Mouse (Mus musculus) limb, embryonic 14.5 days (tissue): Measurements from ENCODE around the gene Ghrhr. TPM values are rescaled to one million over a fixed set of nuclear protein-coding genes. Genes with fewer than 3 reads are reported as not detected.
A peak's percentile ranks its signal among the peaks of the same experiment; 100 is the strongest.

Experiments used
- ATAC-seq: fragments of 200-750 bp; cut with Nextera tagmentation; 2 replicates; pipeline ENCODE4 v1.8.0; 2017; ENCODE audit warnings: low read depth, moderate number of reproducible peaks, moderate TSS enrichment; ENCODE audit not compliant: low FRiP score
- DNase-seq: peaks from one replicate; pipeline ENCODE4 v3.0.0-alpha.2; 2015; ENCODE audit warnings: low spot score
- H3K27ac ChIP-seq: fragments of 300-500 bp; sonication (generic); replicated peaks from 2 replicates; pipeline ENCODE4 v1.5.1; 2014; ENCODE audit warnings: low read depth, mild to moderate bottlenecking, low read length, moderate library complexity, mixed read lengths
- H3K27me3 ChIP-seq: fragments of 300-500 bp; sonication (generic); 2 replicates; pipeline ENCODE4 v1.6.1; 2014; ENCODE audit warnings: low read length, mixed read lengths; ENCODE audit not compliant: control insufficient read depth, insufficient read depth
- H3K36me3 ChIP-seq: fragments of 300-500 bp; sonication (generic); 2 replicates; pipeline ENCODE4 v1.6.1; 2014; ENCODE audit warnings: mild to moderate bottlenecking, low read length, moderate library complexity, mixed read lengths; ENCODE audit not compliant: control insufficient read depth, insufficient read depth
- H3K4me1 ChIP-seq: fragments of 300-500 bp; sonication (generic); 2 replicates; pipeline ENCODE4 v1.6.1; 2014; ENCODE audit warnings: antibody characterized with exemption, low read length, mixed read lengths; ENCODE audit not compliant: control insufficient read depth, insufficient read depth
- H3K4me2 ChIP-seq: fragments of 300-500 bp; sonication (generic); replicated peaks from 2 replicates; pipeline ENCODE4 v1.6.1; 2014; ENCODE audit warnings: low read depth, mild to moderate bottlenecking, low read length, moderate library complexity; ENCODE audit not compliant: severe bottlenecking
- H3K4me3 ChIP-seq: fragments of 300-500 bp; sonication (generic); replicated peaks from 2 replicates; pipeline ENCODE4 v1.5.1; 2014; ENCODE audit warnings: low read length
- H3K9ac ChIP-seq: fragments of 300-500 bp; sonication (generic); 2 replicates; pipeline ENCODE4 v1.6.1; 2014; ENCODE audit warnings: mild to moderate bottlenecking, low read depth, low read length, moderate library complexity; ENCODE audit not compliant: severe bottlenecking
- H3K9me3 ChIP-seq: fragments of 300-500 bp; sonication (generic); 2 replicates; pipeline ENCODE4 v1.6.1; 2016; ENCODE audit warnings: low read length; ENCODE audit not compliant: control insufficient read depth
- POLR2A ChIP-seq: fragments of 200-500 bp; IDR thresholded peaks from 2 replicates; pipeline ENCODE4 v1.8.0; 2012; ENCODE audit warnings: inconsistent platforms, mild to moderate bottlenecking, moderate library complexity, borderline replicate concordance; ENCODE audit not compliant: insufficient read depth, insufficient read length; ENCODE audit errors: extremely low read depth
- WGBS: fragments of 180-500 bp; shearing (Covaris S2); extraction: QIAGEN DNeasy Blood & Tissue Kit; methylation state at CpG from one replicate; pipeline ENCODE4 v1.1.7; 2014; 5-methylcytosine and 5-hydroxymethylcytosine counted together
- polyA plus RNA-seq, 2 experiments: library from polyadenylated mRNA; depleted of rRNA in 1 of 2; stranded (reverse) in 1 of 2; unstranded in 1 of 2; fragments of >200 nt; fragmentation: Nextera tagmentation in 1 of 2; extraction: Ambion mirVana in 1 of 2; gene quantifications; 2 replicates each; pipeline versions ENCODE4 v1.2.1 to v1.2.3; 2012 to 2014

The Ghrhr gene
- polyA plus RNA-seq, 2 experiments: not detected

- H3K4me3 ChIP-seq: no peak overlapping the region
- no peaks in the 10 kb centered on the region for H3K9me3 ChIP-seq
- no peak overlapping the region for H3K4me2 ChIP-seq
- H3K4me1 ChIP-seq: no peaks in the 10 kb centered on the region
- no peak overlapping the region for H3K9ac ChIP-seq
- WGBS: 50% methylated on average over 1 of the region's 1 CpGs
- no peak for DNase-seq
- no peaks in the 10 kb centered on the region for H3K36me3 ChIP-seq
- no peak for TF ChIP-seq POLR2A
- H3K27ac ChIP-seq: no peak overlapping the region
- no peaks in the 10 kb centered on the region for H3K27me3 ChIP-seq
- ATAC-seq: no peak
Observed at GRCm38 (mm10) chr6:55420869-55421361, 44.8 kb downstream of the Ghrhr start.

- no peaks in the 10 kb centered on the region for H3K36me3 ChIP-seq
- no peak overlapping the region for H3K27ac ChIP-seq
- no peak overlapping the region for H3K4me2 ChIP-seq
- no peak for TF ChIP-seq POLR2A
- H3K4me3 ChIP-seq: no peak overlapping the region
- no peaks in the 10 kb centered on the region for H3K9me3 ChIP-seq
- H3K9ac ChIP-seq: no peak overlapping the region
- no peak for ATAC-seq
- no peak for DNase-seq
- no peaks in the 10 kb centered on the region for H3K27me3 ChIP-seq
- H3K4me1 ChIP-seq: no peaks in the 10 kb centered on the region
Observed at GRCm38 (mm10) chr6:55432121-55432520, 56.0 kb downstream of the Ghrhr start.

GRCm38 (mm10) chr6:55434360-55434759, 58.3 kb downstream of the Ghrhr start:
- DNase-seq (peak; percentile 55), ATAC-seq (peak; percentile 68)
- Histone ChIP-seq H3K4me1 (no peaks in the 10 kb centered on the region), H3K36me3 (no peaks in the 10 kb centered on the region), H3K4me2 (no peak overlapping the region), H3K27me3 (no peaks in the 10 kb centered on the region), H3K27ac (no peak overlapping the region), H3K9me3 (no peaks in the 10 kb centered on the region), H3K4me3 (no peak overlapping the region), H3K9ac (no peak overlapping the region)
- 43% methylated on average over 3 of the region's 3 CpGs for WGBS
- TF ChIP-seq POLR2A: no peak

- Histone ChIP-seq H3K9me3 (no peaks in the 10 kb centered on the region), H3K27ac (no peak overlapping the region), H3K4me3 (no peak overlapping the region), H3K9ac (no peak overlapping the region), H3K36me3 (no peaks in the 10 kb centered on the region), H3K4me1 (no peaks in the 10 kb centered on the region), H3K4me2 (no peak overlapping the region), H3K27me3 (no peaks in the 10 kb centered on the region)
- ATAC-seq (no peak), DNase-seq (no peak)
- 57% methylated on average over 8 of the region's 8 CpGs for WGBS
- TF ChIP-seq POLR2A: no peak
Observed at GRCm38 (mm10) chr6:55435266-55436159, 59.4 kb downstream of the Ghrhr start.

GRCm38 (mm10) chr6:55437919-55438318, 61.8 kb downstream of the Ghrhr start:
- no peak for ATAC-seq
- Histone ChIP-seq H3K9ac (no peak overlapping the region), H3K27ac (no peak overlapping the region), H3K4me1 (no peaks in the 10 kb centered on the region), H3K27me3 (no peaks in the 10 kb centered on the region), H3K4me3 (no peak overlapping the region), H3K4me2 (no peak overlapping the region), H3K36me3 (no peaks in the 10 kb centered on the region), H3K9me3 (no peaks in the 10 kb centered on the region)
- no peak for TF ChIP-seq POLR2A
- no peak for DNase-seq
- 48% methylated on average over 3 of the region's 3 CpGs for WGBS

Other genes starting within 250 kb of the Ghrhr start
- 0.49 and 0.50 TPM in 2 replicates for gene Crhr2, start 243.3 kb upstream of the Ghrhr start, polyA plus RNA-seq (2012; rRNA removed)
- gene Crhr2, start 243.3 kb upstream of the Ghrhr start, polyA plus RNA-seq (2014; fragmentation: Nextera tagmentation; extraction: Ambion mirVana): 0.14 and 0.35 TPM in 2 replicates
- 0.24 and 0.33 TPM in 2 replicates for gene Inmt, start 201.3 kb upstream of the Ghrhr start, polyA plus RNA-seq (2012; rRNA removed)
- 0.25 and 0.52 TPM in 2 replicates for gene Inmt, start 201.3 kb upstream of the Ghrhr start, polyA plus RNA-seq (2014; fragmentation: Nextera tagmentation; extraction: Ambion mirVana)
- 14.9 and 17.9 TPM in 2 replicates for gene Mindy4, start 172.9 kb upstream of the Ghrhr start, polyA plus RNA-seq (2012; rRNA removed)
- 13.2 and 18.9 TPM in 2 replicates for gene Mindy4, start 172.9 kb upstream of the Ghrhr start, polyA plus RNA-seq (2014; fragmentation: Nextera tagmentation; extraction: Ambion mirVana)
- gene Aqp1, start 39.9 kb upstream of the Ghrhr start, polyA plus RNA-seq (2012; rRNA removed): 87.1 and 111 TPM in 2 replicates
- 15.3 and 17.8 TPM in 2 replicates for gene Aqp1, start 39.9 kb upstream of the Ghrhr start, polyA plus RNA-seq (2014; fragmentation: Nextera tagmentation; extraction: Ambion mirVana)
- gene Adcyap1r1, start 75.7 kb downstream of the Ghrhr start, polyA plus RNA-seq (2012; rRNA removed): 3.0 and 3.5 TPM in 2 replicates
- 0.84 and 2.2 TPM in 2 replicates for gene Adcyap1r1, start 75.7 kb downstream of the Ghrhr start, polyA plus RNA-seq (2014; fragmentation: Nextera tagmentation; extraction: Ambion mirVana)